Mouse (Mus musculus): ENCODE results near the gene Rnf168.

Rnf168 gene

DNA sequence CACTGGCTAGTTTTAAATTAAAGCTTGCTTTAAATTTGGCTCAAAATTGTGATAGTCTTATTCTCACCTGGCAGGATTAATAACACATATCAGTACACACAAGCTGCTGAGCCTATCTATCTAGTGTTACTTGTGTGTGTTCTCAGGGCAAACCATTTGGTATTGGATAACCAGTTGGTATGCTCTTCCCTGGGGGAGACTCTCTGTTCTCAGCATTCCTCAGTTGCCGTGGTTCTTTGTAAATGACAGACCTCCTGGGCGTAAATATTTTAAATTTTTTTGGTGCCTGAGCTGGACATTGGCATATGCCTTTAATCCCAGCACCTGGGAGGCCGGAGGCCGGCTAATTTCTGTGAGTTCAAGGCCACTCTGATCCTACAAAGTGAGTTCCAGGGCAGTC is 35.6 kb downstream of the Rnf168 start:
- peak; percentile 51 for DNase-seq (ENCODE audit: inconsistent ontology term)

DNA sequence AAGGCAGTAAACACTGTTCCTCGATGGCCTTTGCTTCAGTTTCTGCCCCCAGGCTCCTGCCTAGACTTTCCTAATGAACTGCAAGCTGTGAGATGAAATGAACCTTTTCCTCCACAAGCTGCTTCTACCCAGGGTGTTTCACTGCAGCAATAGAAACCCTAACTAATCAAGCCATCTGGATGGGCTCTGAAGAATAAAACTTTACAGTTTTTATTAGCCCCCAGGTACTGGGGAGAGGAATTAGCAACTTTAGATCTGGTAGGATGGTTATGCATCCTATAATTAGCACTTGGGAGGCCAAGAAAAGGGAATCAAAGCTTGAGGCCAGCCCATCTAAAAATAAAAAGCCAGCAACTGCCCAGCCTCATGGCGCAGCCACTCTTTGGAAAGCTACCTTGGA is 39.3 kb downstream of the Rnf168 start:
- no peak for DNase-seq (ENCODE audit: inconsistent ontology term)

DNA sequence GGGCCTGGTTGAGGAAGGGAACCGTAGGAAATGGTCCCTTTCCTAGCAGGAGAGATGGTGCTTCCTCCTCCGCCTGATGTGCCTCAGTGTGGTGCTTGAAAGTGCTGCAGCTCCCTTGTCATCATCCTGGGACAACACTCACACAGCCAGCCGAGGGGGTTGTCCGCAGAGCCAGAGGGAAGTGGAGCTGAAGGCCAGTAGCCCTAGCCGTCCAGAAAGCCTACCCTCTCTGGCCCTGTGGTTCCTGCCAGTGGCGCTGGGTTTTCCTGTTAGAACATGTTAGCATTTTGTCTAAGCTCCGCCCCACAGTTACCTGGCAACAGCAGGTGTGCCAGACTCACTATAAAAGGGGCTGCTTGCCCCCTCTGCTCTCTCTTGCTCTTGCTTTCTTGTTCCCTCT is 46.7 kb downstream of the Rnf168 start:
- no peak for DNase-seq (ENCODE audit: inconsistent ontology term)

DNA sequence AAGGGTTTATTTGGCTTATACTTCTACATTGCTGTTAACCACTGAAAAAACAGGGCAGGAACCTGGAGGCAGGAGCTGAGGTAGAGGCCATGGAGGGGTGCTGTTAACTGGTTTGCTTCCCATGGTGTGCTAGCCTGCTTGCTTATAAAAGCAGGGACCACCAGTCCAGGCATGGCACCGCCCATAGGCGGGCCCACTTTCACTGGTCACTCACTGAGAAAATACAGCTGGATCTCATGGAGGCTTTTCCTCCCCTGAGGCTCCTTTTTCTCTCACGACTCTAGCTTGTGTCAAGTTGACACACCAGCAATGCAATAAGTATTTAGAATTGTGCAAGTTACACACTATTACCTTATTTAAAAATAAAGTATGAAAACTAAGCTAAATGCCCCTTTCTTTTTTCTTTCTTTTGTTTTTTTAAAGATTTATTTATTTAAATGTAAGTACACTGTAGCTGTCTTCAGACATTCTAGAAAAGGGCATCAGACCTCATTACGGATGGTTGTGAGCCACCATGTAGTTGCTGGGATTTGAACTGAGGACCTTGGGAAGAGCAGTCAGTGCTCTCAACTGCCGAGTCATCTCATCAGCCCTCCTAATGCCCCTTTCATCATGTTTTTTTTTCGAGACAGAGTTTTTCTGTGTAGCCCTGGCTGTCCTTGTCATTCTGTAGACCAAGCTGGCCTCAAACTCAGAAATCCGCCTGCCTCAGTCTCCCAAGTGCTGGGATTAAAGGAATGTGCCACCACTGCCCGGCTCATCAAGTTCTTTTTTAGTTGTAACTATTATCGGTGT is 53.8 kb downstream of the Rnf168 start:
- no peak for DNase-seq (ENCODE audit: inconsistent ontology term)

DNA sequence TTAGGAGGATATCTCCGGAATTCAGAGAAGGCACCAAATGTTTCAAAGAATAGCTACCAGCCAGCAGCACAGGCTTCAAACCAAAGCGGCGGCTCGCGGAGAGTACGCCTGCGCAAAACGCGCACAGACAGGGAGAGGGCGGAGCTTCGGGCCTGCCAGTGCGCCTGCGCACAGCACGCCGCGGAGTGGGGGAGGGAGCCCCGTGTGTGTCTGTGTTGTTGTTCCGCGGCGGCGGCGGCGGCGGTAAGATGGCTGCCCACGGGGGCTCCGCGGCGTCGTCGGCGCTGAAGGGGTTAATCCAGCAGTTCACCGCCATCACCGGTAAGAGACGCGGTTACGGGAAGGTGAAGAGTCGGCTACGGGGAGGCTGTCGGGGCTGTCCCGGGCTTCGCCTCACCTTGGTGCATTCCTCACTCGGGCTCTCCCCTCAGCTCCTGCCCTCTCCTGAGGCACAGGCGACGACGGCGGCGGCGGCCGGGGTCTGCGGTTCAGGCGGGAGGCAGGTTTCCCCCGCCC is 54.8 kb downstream of the Rnf168 start, which contains the start of gene Ubxn7:
Ubxn7 (plus strand) TSS at position 218 of the 516 bp plus-strand sequence.
- peak; percentile 98 for DNase-seq (ENCODE audit: inconsistent ontology term)

DNA sequence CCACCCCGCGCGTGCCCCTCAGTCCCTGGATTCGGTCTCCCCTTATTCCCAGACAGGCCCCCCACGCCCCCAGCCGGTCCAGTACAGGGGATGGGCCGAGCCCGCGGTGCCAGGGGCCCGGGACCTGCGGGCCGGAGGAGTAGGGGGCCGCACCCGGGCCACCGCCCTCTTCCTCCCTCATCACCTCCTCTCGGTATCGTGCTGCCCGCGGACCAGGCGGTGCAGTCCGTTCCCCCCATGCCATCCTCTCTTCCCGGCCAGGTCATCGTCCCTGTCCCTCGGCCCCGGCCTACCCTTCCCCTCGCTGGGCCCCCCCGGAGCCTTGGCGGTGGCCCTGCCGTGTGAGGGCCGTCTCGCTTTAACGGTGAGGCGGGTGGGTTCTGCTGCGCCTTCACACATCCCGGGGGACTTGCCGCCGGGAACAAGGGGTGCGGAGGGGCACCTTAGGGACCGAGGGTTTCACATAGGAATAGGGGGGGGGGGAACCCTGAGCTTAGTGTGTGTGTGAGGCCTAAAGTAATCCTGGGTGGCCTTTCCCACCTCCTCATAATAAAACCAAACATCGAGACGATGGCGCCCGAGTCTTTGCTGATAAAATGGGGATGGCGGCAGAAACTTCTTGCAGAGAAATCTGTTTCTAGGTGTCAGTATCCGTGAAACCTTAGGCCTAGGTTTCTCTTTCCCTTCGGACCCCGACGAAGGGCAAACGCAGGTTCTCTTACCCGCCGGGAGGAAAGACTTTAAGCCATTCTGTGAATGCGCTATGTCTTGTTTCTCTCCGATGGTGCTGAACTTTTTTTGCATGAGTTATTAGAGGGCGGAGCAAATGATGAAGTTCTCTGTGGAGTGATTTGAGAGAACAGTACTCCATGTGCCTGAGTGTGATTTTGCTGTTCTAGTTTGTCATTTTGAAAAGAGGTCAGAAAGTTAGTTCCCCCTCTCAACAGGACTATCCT is 55.6 kb downstream of the Rnf168 start:
- DNase-seq (ENCODE audit: inconsistent ontology term), result peak; percentile 71

DNA sequence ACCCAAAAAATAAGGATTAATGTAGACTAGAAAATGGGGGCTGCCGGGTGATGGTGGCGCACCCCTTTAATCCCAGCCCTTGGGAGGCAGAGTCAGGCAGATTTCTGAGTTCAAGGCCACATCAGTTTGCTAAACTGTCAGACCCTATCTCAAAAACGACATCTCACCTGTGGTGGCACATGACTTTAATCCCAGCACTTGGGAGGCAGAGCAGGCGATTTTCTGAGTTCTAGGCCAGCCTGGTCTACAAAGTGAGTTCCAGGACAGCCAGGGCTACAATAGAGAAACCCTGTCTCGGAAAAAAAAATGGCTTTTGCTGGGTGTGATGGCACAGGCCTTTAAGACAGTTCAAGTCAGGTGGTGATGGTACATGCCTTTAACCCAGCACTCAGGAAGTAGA is 57.9 kb downstream of the Rnf168 start:
- DNase-seq (ENCODE audit: inconsistent ontology term), result no peak

DNA sequence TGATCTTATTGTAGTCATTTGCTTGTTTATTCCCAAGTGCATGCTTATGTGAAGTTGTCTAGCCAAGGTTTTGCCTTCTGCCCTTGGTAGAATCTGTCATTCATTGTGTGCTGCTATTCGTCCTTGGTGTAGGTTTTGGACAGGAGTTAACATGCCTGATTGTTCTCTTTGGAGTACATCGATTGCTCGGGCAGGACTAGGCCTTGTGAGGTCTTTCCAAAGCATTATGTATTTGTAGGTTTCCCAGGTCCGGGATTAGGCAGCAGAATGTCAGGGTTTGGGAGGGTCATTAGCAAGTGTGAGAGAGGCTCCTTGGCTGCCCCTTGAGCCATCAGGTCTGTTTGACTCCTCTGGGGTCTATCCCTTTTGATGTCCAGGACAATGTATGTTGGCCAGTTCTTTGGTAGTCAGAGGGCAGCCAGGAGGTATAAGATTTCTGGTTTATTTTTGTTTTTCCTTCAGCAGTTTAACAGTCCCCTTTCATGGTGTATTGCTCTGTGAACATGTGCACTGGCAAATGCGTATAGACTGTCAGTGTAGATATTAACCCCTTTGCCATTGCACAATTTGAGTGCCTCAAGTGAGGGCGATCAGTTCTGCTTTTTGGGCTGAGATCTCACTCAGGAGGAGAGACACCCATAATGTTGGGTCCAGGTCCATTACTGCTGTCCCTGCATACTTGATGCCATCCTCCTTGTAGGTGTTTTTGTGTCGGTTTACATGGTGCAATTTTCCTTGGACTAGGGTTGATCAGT is 58.9 kb downstream of the Rnf168 start:
- DNase-seq (ENCODE audit: inconsistent ontology term), result no peak

DNA sequence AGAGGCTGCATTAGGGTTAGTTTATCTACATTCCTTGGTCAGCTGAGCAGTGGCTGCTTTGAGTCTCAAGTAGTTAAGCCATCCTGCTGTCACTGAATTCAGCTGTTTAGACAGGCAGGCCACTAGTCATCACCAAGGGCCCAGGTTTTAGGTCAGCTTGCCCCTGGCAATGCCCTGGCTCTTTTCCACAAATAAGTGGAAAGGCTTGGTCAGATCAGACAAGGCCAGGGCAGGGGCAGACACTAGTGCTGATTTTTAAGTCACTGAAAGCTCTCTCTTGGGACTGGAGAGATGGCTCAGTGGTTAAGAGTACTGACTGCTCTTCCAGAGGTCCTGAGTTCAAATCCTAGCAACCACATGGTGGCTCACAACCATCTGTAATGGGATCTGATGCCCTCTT is 59.7 kb downstream of the Rnf168 start:
- no peak for DNase-seq (ENCODE audit: inconsistent ontology term)

DNA sequence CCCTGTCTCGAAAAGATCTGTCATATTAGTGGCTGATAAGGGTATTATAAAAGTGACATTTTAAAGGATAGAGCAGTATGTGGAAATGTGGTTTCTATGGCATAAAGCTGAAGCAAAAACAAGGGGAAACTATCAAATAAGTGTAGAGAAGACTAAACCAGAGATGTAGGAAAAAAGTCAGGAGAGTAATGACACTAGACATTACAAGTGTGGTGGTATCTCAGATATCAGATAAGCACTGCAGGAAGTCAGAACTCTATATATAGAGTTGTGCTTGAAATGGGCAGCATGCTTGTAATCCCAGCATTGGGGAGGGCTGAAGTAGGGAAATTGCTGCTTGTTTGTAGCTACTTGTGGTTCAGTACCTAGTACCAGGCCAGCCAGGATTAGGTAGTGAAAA is 63.2 kb downstream of the Rnf168 start:
- no peak for DNase-seq (ENCODE audit: inconsistent ontology term)

DNA sequence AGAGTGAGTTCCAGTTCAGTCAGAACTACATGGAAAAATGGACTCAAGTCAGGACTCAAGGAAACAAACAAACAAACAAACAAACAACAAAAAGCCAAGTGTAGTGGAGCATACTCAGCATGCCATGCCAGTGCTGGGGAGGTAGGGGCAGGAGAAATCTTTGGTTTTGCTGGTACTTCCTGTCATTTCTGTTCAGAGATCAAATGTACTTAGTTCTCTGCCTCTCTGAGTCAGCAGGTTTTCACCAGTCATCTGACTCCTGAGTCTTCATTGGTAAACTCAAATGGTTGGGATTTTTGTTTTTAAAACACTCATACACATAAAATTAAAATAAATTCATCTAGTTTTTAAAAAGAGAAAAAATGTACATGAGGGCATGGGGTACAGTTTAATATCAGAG is 68.3 kb downstream of the Rnf168 start:
- DNase-seq (ENCODE audit: inconsistent ontology term), result no peak

DNA sequence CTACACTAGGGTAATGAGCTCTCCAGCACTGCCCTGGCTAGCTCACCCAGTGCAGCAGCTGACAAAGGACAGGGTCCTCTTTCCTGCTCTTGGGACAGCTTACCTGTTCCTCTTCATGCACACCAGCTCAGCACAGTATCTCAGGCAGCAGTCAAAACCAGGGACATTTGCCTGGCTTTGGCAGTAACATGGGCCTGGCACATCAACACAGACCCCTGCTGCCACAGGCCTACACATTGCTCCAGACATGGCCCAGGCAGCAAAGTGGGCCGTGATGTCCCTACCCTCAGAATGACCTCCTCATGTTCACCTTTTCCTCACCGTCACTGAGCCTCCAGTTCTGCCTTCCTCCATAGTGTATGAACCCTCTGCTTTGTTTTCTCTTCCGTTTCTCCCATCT is 73.5 kb downstream of the Rnf168 start:
- no peak for DNase-seq (ENCODE audit: inconsistent ontology term)

Measured in Muller cell, postnatal 12 days (primary cell).